Mouse (Mus musculus) MEL (cell line): ENCODE results near the gene Pid1. TPM values are rescaled to one million over a fixed set of nuclear protein-coding genes. Genes with fewer than 3 reads are reported as not detected.

Experiments used
- DNase-seq: peaks from one replicate; pipeline ENCODE4 v3.0.0; 2011; ENCODE audit warnings: low read depth, low spot score
- H3K27ac ChIP-seq: 2 replicates; pipeline ENCODE4 v1.5.1; 2012; ENCODE audit warnings: low read depth, mild to moderate bottlenecking, control low read depth, low read length, moderate library complexity; ENCODE audit not compliant: control insufficient read depth
- H3K27me3 ChIP-seq, 2 experiments: fragments of 150-350 bp in 1 of 2; sonication (generic) in 1 of 2; 2 replicates each; pipeline ENCODE4 v1.6.1; 2012; ENCODE audit warnings: low read length in 2 of 2, mild to moderate bottlenecking in 2 of 2, improper control_type of control experiment in 1 of 2, moderate library complexity in 1 of 2; ENCODE audit not compliant: insufficient read depth in 2 of 2, control insufficient read depth in 1 of 2
- H3K36me3 ChIP-seq, 2 experiments: 2 replicates each; pipeline ENCODE4 v1.6.1; 2012 to 2014; ENCODE audit warnings: low read length in 2 of 2, improper control_type of control experiment in 1 of 2, inconsistent platforms in 1 of 2, mild to moderate bottlenecking in 1 of 2; ENCODE audit not compliant: insufficient read depth in 2 of 2, control insufficient read depth in 1 of 2
- H3K4me1 ChIP-seq, 2 experiments: fragments of 150-350 bp in 1 of 2; sonication (generic) in 1 of 2; 2 replicates each; pipeline ENCODE4 v1.6.1; 2012; ENCODE audit warnings: low read length in 2 of 2, improper control_type of control experiment in 1 of 2, mild to moderate bottlenecking in 1 of 2; ENCODE audit not compliant: insufficient read depth in 2 of 2, control insufficient read depth in 1 of 2
- H3K4me3 ChIP-seq, 2 experiments: fragments of 150-350 bp in 1 of 2; sonication (generic) in 1 of 2; 2 replicates each; pipeline ENCODE4 v1.5.1; 2012; ENCODE audit warnings: low read depth in 2 of 2, low read length in 2 of 2, mild to moderate bottlenecking in 2 of 2, moderate library complexity in 2 of 2, control low read depth in 1 of 2, improper control_type of control experiment in 1 of 2; ENCODE audit not compliant: control insufficient read depth in 1 of 2, insufficient read depth in 1 of 2
- H3K79me2 ChIP-seq: 2 replicates; pipeline ENCODE4 v1.6.1; 2012; ENCODE audit warnings: mild to moderate bottlenecking, low read length, moderate library complexity; ENCODE audit not compliant: control insufficient read depth, poor library complexity, insufficient read depth
- H3K9ac ChIP-seq: 2 replicates; pipeline ENCODE4 v1.6.1; 2012; ENCODE audit warnings: low read depth, mild to moderate bottlenecking, control low read depth, low read length, moderate library complexity; ENCODE audit not compliant: control insufficient read depth, poor library complexity, severe bottlenecking
- H3K9me3 ChIP-seq: fragments of 150-350 bp; sonication (generic); replicated peaks from 2 replicates; pipeline ENCODE4 v1.6.1; 2012; ENCODE audit warnings: mild to moderate bottlenecking, low read length, improper control_type of control experiment, moderate library complexity; ENCODE audit not compliant: insufficient read depth
- BHLHE40 ChIP-seq: IDR thresholded peaks from 2 replicates; pipeline ENCODE4 v1.6.1; 2012; ENCODE audit warnings: low read depth, mild to moderate bottlenecking, inconsistent platforms, low read length, improper control_type of control experiment, borderline replicate concordance
- CHD2 ChIP-seq: IDR thresholded peaks from 2 replicates; pipeline ENCODE4 v1.6.1; 2011; ENCODE audit warnings: low read length, improper control_type of control experiment
- CTCF ChIP-seq, 3 experiments: IDR thresholded peaks in 2 of 3; conservative IDR thresholded peaks in 1 of 3; 2 replicates each; pipeline ENCODE4 v1.5.1; 2011 to 2012; ENCODE audit warnings: low read length in 3 of 3, low read depth in 2 of 3, mild to moderate bottlenecking in 2 of 3, improper control_type of control experiment in 1 of 3, inconsistent platforms in 1 of 3, mixed read lengths in 1 of 3, moderate library complexity in 1 of 3; ENCODE audit not compliant: control insufficient read depth in 1 of 3, insufficient read depth in 1 of 3, poor library complexity in 1 of 3, severe bottlenecking in 1 of 3
- ELF1 ChIP-seq: IDR thresholded peaks from 2 replicates; pipeline ENCODE4 v1.6.1; 2014; ENCODE audit warnings: low read depth, mild to moderate bottlenecking, inconsistent platforms, low read length, improper control_type of control experiment, moderate library complexity
- ETS1 ChIP-seq: IDR thresholded peaks from 2 replicates; pipeline ENCODE4 v1.6.1; 2012; ENCODE audit warnings: low read depth, mild to moderate bottlenecking, inconsistent platforms, low read length, improper control_type of control experiment, moderate library complexity
- JUND ChIP-seq: IDR thresholded peaks from 2 replicates; pipeline ENCODE4 v1.6.1; 2011; ENCODE audit warnings: low read depth, mild to moderate bottlenecking, improper control_type of control experiment, low read length
- KAT2A ChIP-seq: conservative IDR thresholded peaks from 2 replicates; pipeline ENCODE4 v1.6.1; 2012; ENCODE audit warnings: low read depth, low read length, improper control_type of control experiment, inconsistent platforms
- MAZ ChIP-seq: IDR thresholded peaks from 2 replicates; pipeline ENCODE4 v1.6.1; 2012; ENCODE audit warnings: low read depth, mild to moderate bottlenecking, inconsistent platforms, low read length, improper control_type of control experiment
- MEF2A ChIP-seq: IDR thresholded peaks from 2 replicates; pipeline ENCODE4 v1.6.1; 2014; ENCODE audit warnings: low read depth, mild to moderate bottlenecking, inconsistent platforms, low read length, improper control_type of control experiment; ENCODE audit not compliant: poor library complexity, insufficient replicate concordance, severe bottlenecking; ENCODE audit errors: extremely low read depth
- MXI1 ChIP-seq: IDR thresholded peaks from 2 replicates; pipeline ENCODE4 v1.6.1; 2011; ENCODE audit warnings: mild to moderate bottlenecking, low read depth, low read length, improper control_type of control experiment
- MYB ChIP-seq: IDR thresholded peaks from 2 replicates; pipeline ENCODE4 v1.6.1; 2011; ENCODE audit warnings: mild to moderate bottlenecking, low read depth, low read length, improper control_type of control experiment
- NELFE ChIP-seq: IDR thresholded peaks from 2 replicates; pipeline ENCODE4 v1.6.1; 2011; ENCODE audit warnings: low read depth, low read length, improper control_type of control experiment
- NRF1 ChIP-seq: IDR thresholded peaks from 2 replicates; pipeline ENCODE4 v1.6.1; 2014; ENCODE audit warnings: low read depth, mild to moderate bottlenecking, inconsistent platforms, low read length, improper control_type of control experiment, moderate library complexity; ENCODE audit not compliant: poor library complexity, insufficient read depth, severe bottlenecking
- POLR2AphosphoS2 ChIP-seq: IDR thresholded peaks from 2 replicates; pipeline ENCODE4 v1.6.1; 2011; ENCODE audit warnings: low read length, improper control_type of control experiment
- RAD21 ChIP-seq: IDR thresholded peaks from 2 replicates; pipeline ENCODE4 v1.6.1; 2011; ENCODE audit warnings: mild to moderate bottlenecking, low read depth, low read length, improper control_type of control experiment
- RCOR1 ChIP-seq: IDR thresholded peaks from 2 replicates; pipeline ENCODE4 v1.6.1; 2012; ENCODE audit warnings: low read depth, mild to moderate bottlenecking, inconsistent platforms, low read length, improper control_type of control experiment
- SIN3A ChIP-seq: IDR thresholded peaks from 2 replicates; pipeline ENCODE4 v1.6.1; 2012; ENCODE audit warnings: low read length, improper control_type of control experiment, inconsistent platforms
- SMC3 ChIP-seq: IDR thresholded peaks from 2 replicates; pipeline ENCODE4 v1.6.1; 2011; ENCODE audit warnings: low read depth, low read length, improper control_type of control experiment
- TAL1 ChIP-seq: IDR thresholded peaks from 2 replicates; pipeline ENCODE4 v1.6.1; 2012; ENCODE audit warnings: mild to moderate bottlenecking, inconsistent platforms, low read length, moderate library complexity, mixed read lengths
- TCF12 ChIP-seq: IDR thresholded peaks from 2 replicates; pipeline ENCODE4 v1.6.1; 2014; ENCODE audit warnings: low read depth, mild to moderate bottlenecking, inconsistent platforms, low read length, improper control_type of control experiment, moderate library complexity
- UBTF ChIP-seq: IDR thresholded peaks from 2 replicates; pipeline ENCODE4 v1.6.1; 2012; ENCODE audit warnings: low read depth, mild to moderate bottlenecking, inconsistent platforms, low read length, improper control_type of control experiment, moderate library complexity, borderline replicate concordance; ENCODE audit not compliant: insufficient read depth
- USF1 ChIP-seq: IDR thresholded peaks from 2 replicates; pipeline ENCODE4 v1.6.1; 2014; ENCODE audit warnings: low read depth, mild to moderate bottlenecking, inconsistent platforms, low read length, improper control_type of control experiment, moderate library complexity
- ZNF384 ChIP-seq: IDR thresholded peaks from 2 replicates; pipeline ENCODE4 v1.6.1; 2012; ENCODE audit warnings: low read depth, mild to moderate bottlenecking, inconsistent platforms, low read length, improper control_type of control experiment
- polyA plus RNA-seq, 2 experiments: library from polyadenylated mRNA; stranded (reverse) in 1 of 2; unstranded in 1 of 2; fragments of >175 nt in 1 of 2; fragments of >200 nt in 1 of 2; gene quantifications; 2 replicates each; pipeline versions ENCODE4 v1.2.1 to v1.2.4; 2012; ENCODE audit warnings: low replicate concordance in 2 of 2, low read depth in 1 of 2; ENCODE audit not compliant: insufficient read length in 2 of 2, insufficient read depth in 1 of 2, missing spikeins in 1 of 2
- total RNA-seq: library from RNA; depleted of rRNA; stranded (reverse); fragments of 300-350 nt; gene quantifications from 2 replicates; pipeline ENCODE4 v1.2.3, GENCODE M21; 2012

The Pid1 gene
- total and polyA plus RNA-seq, 3 experiments: not detected

DNA sequence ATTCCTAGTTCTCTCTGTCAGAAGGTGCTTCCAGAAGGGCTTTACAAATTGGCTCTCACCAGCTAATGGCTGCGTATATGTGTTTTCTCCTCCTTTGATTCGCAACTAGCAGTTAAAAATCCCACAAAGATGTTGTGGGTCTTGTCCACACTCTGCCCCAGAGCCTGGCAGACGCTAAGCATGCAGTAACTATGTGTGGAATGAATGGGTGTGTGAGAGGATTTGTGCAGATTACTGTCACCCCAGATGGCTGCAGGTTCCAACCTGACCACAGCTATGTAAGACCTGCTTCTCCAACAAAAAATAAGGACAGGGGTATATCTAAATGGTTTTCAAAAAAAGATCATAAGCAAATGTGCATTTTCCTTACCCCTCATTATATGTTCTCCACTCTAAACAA, 206.2 kb downstream of the Pid1 start:
- no peaks in the 10 kb centered on the region for H3K36me3 ChIP-seq
- no peaks in the 10 kb centered on the region for H3K4me1 ChIP-seq
- no peaks in the 10 kb centered on the region for H3K79me2 ChIP-seq
- DNase-seq: no peak
- H3K27ac ChIP-seq: no peak overlapping the region
- H3K27me3 ChIP-seq: no peaks in the 10 kb centered on the region
- no peaks in the 10 kb centered on the region for H3K9me3 ChIP-seq
- no peak overlapping the region for H3K4me3 ChIP-seq
- no peak overlapping the region for H3K9ac ChIP-seq
- no peak for TF ChIP-seq MXI1
- TF ChIP-seq TAL1: no peak
- no peak for TF ChIP-seq MYB
- TF ChIP-seq KAT2A: no peak
- TF ChIP-seq RAD21: no peak
- no peak for TF ChIP-seq NELFE
- TF ChIP-seq POLR2AphosphoS2: no peak
- no peak for TF ChIP-seq MEF2A
- TF ChIP-seq SMC3: no peak
- TF ChIP-seq RCOR1: no peak
- TF ChIP-seq ELF1: no peak
- TF ChIP-seq CTCF (IDR thresholded peaks at IDR 0.05 in 2 of 3, conservative IDR thresholded peaks at IDR 0.05 in 1 of 3; ENCODE audit: control insufficient read depth in 1 of 3, insufficient read depth in 1 of 3, low read depth in 2 of 3, low read length in 3 of 3, poor library complexity in 1 of 3, severe bottlenecking in 1 of 3): no peak
- TF ChIP-seq CHD2: no peak
- no peak for TF ChIP-seq ETS1
- no peak for TF ChIP-seq SIN3A
- TF ChIP-seq JUND: no peak
- TF ChIP-seq ZNF384: no peak
- no peak for TF ChIP-seq USF1
- TF ChIP-seq MAZ: no peak

DNA sequence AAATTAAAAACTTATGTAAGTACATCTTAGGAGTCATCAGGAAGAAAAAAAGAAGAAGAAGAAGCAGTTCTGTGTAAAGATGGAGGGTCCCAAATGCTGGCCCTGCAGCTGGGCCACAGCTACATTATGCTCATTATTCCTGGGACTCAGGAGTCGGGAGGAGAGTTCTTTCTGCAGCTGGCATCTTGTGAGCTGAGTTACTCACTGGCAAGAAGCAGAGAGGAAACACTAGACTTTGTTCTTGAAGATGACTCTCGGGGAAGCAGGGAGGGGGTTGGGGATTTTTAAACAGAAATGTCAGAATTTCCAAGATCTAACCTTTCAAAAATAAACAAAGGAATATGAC, 208.4 kb downstream of the Pid1 start:
- DNase-seq: no peak
- TF ChIP-seq JUND (no peak), TCF12 (no peak), CTCF (IDR thresholded peaks at IDR 0.05 in 2 of 3, conservative IDR thresholded peaks at IDR 0.05 in 1 of 3; ENCODE audit: control insufficient read depth in 1 of 3, insufficient read depth in 1 of 3, low read depth in 2 of 3, low read length in 3 of 3, poor library complexity in 1 of 3, severe bottlenecking in 1 of 3) (no peak), ETS1 (no peak), NRF1 (no peak), BHLHE40 (no peak), UBTF (no peak), MYB (no peak)
- no peaks in the 10 kb centered on the region for H3K4me1 ChIP-seq
- no peaks in the 10 kb centered on the region for H3K36me3 ChIP-seq
- H3K9ac ChIP-seq: no peak overlapping the region
- H3K9me3 ChIP-seq: no peaks in the 10 kb centered on the region
- no peaks in the 10 kb centered on the region for H3K27me3 ChIP-seq
- H3K79me2 ChIP-seq: no peaks in the 10 kb centered on the region
- no peak overlapping the region for H3K4me3 ChIP-seq
- no peak overlapping the region for H3K27ac ChIP-seq
